Mouse (Mus musculus) lung, postnatal 0 days (tissue): ENCODE measurements around the gene Vash2.
A peak's percentile ranks its signal among the peaks of the same experiment; 100 is the strongest.

Experiments used
- CTCF ChIP-seq: IDR thresholded peaks from 2 replicates; pipeline ENCODE4 v1.5.1; 2016; ENCODE audit warnings: antibody characterized with exemption, mild to moderate bottlenecking
- EP300 ChIP-seq: IDR thresholded peaks from 2 replicates; pipeline ENCODE4 v1.6.1; 2016; ENCODE audit warnings: antibody characterized with exemption, mild to moderate bottlenecking, control low read depth

- TF ChIP-seq CTCF (peak; percentile 53), EP300 (no peak)
Measured at GRCm38 (mm10) chr1:190996346-190996877, 17.3 kb upstream of the Vash2 start.
